Mouse (Mus musculus): ENCODE results near the gene Tnfrsf22. TPM values are rescaled to one million over a fixed set of nuclear protein-coding genes. Genes with fewer than 3 reads are reported as not detected.

Tnfrsf22 gene
- total RNA-seq, 1 experiment from 2014 or later: 4.7 TPM

Other genes with a start within 250 kb of the Tnfrsf22 start
- gene Cdkn1c, start 188.6 kb downstream of the Tnfrsf22 start, total RNA-seq (2017): 1.6 and 2.6 TPM in 2 replicates
- gene Slc22a18, start 175.9 kb downstream of the Tnfrsf22 start, total RNA-seq (2017): 2.6 TPM in 1 of 2 replicates, not detected in the other
- 2.6 and 3.2 TPM in 2 replicates for gene Phlda2, start 146.5 kb downstream of the Tnfrsf22 start, total RNA-seq (2017)
- gene Nap1l4, start 100.6 kb downstream of the Tnfrsf22 start, total RNA-seq (2017): 151 and 177 TPM in 2 replicates
- gene Cars, start 49.6 kb downstream of the Tnfrsf22 start, total RNA-seq (2017): 51.1 and 63.9 TPM in 2 replicates
- 8.0 and 10.3 TPM in 2 replicates for gene Tnfrsf26, start 20.9 kb downstream of the Tnfrsf22 start, total RNA-seq (2017)
- gene Tnfrsf23, start 36.2 kb upstream of the Tnfrsf22 start, total RNA-seq (2017): 0.63 TPM in 1 of 2 replicates, not detected in the other
- 5.9 and 15.3 TPM in 2 replicates for gene Osbpl5, start 107.3 kb upstream of the Tnfrsf22 start, total RNA-seq (2017)
- gene Mrgprg, start 117.3 kb upstream of the Tnfrsf22 start, total RNA-seq (2017): not detected in 2 replicates
- gene Mrgpre, start 134.8 kb upstream of the Tnfrsf22 start, total RNA-seq (2017): 1.2 and 1.3 TPM in 2 replicates
- 8.3 and 13.6 TPM in 2 replicates for gene Nadsyn1, start 173.2 kb upstream of the Tnfrsf22 start, total RNA-seq (2017)
- 11.7 and 25.1 TPM in 2 replicates for gene Dhcr7, start 173.5 kb upstream of the Tnfrsf22 start, total RNA-seq (2017)
- gene Gm498, start 217.2 kb upstream of the Tnfrsf22 start, total RNA-seq (2017): not detected in 2 replicates

Measured in common myeloid progenitor, adult 5-6 weeks (primary cell).